Mouse (Mus musculus): ENCODE data around the gene Rasal2.
"Not testable (repeated sequence)": the region's sequence is repeated elsewhere in the genome, so short reads cannot be mapped to it uniquely, and the experiment has no call there.

Rasal2 gene

DNA sequence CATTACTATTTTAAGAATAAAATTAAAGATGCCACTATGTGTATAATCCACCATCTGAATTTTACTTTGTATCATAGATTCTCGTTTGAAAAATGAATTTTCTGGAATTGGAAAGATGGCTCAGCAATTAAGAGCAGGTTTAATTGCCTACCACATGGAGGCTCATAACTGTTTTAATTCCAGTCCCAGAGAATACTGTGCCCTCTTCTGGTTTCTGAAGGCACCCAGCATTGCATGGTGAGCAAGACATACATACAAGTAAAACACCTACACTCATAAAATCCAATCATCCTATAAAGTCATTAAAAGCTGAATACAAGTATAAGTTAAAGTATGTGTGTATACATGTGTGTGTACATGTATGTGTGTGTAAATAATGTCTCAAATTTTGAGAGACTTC, 165.6 kb downstream of the Rasal2 start:
- in situ Hi-C loops (cut with MboI), result no loop called here

DNA sequence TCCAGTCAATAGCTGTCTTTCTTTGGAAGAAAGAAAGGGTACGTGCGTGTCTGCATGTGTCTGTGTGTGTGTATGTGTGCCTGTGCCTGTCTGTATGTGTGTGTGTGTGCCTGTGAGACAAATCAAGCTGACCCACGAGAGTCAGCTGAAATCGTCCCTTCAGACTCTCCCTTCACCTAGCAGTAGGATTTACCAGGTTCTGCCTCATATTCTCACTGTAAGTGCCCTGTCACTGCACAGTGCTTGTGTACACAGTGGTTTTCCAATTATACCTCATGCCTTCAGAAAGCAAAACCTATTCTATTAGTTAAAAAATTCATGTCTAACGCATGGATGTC, 168.0 kb downstream of the Rasal2 start:
- in situ Hi-C loops (cut with MboI), result no loop called here

DNA sequence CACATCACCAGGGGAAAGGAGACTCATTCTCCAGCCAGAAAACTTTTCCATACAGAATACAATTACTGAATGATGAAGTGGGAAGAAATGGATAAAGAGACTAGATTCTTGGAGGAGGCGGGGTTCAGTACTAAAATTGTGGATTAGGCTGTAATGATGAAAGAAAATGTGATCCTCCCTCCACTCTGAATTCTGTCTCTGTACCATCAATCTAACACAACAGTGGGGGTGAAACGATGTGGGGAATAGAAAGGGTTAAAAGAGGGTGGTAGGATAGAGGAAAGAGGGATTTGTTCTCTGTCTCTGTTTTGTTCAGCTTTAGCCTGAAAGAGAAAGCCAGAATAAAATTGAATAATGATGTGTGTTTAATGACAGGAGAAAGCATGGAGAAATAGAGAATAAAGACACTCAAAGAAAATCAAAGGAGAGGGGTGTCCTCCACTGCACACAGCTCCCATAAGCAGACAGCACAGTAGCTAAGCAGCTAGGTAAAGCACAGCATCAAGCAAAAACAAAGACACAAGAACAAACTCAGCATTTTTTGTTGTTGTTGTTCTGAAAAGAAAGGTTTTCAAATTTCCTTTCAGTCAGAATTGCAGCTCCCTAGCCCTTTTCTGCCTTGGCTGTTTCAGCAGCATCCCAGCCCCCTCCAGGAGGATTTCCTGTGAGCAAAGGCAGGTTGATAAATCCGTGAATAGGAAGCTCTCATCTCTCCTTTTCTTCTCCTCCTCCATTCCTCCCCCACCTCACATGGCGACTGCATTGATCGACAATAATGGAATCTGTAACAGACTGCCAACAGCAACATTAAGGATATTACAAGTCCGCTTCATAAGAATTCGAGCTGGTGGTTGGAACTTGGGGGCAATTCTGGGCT, 168.6 kb downstream of the Rasal2 start:
- in situ Hi-C loops (cut with MboI), result no loop called here

DNA sequence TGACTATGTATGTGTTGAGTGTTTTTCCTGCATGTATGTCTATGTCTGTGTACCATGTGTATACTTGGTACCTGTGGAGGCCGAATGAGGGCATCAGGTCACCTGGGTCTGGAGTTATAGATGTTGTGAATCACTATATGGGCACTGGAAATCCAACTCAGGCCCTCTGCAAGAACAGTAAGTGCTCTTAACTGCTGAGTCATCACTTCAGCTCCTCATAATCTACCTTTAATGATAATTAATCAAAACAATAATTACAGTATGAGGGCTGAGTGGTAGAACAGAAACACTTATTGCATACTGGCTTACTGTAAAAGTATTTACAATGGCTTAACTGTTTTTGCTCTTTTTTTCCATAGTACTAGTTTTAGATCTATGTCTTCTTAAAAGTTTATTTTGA, 172.7 kb downstream of the Rasal2 start:
- in situ Hi-C loops (cut with MboI), result no loop called here

- in situ Hi-C loops (cut with MboI), result not testable (repeated sequence)
These were observed 175.6 kb downstream of the Rasal2 start for GRCm38 (mm10) chr1:157236650-157237344.

- in situ Hi-C loops (cut with MboI), result no loop called here
These were observed 178.9 kb downstream of the Rasal2 start for GRCm38 (mm10) chr1:157233451-157233850.

GRCm38 (mm10) chr1:157232372-157232771, 180.0 kb downstream of the Rasal2 start:
- in situ Hi-C loops (cut with MboI), result no loop called here

DNA sequence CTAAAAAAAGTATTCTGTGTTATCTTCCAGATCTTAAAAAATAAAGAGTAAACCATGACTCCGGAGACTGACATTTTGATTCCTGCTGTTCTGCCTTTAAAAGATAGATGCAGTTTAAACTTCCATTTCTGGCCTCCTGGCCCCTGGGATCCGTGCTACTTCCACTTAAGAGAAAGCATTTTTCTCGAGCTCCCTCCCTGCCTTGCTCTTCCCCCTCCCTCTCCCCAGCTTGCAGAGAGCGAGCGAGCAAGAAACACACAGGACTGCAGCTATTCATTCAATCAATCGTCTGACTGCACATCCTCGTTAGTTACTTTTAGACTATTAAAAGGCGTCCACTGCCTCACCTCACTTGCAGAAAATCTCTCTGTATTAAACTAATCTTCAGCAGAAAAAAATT, 181.4 kb downstream of the Rasal2 start:
- in situ Hi-C loops (cut with MboI), result no loop called here

- in situ Hi-C loops (cut with MboI), result no loop called here
These were observed 182.0 kb downstream of the Rasal2 start for GRCm38 (mm10) chr1:157230386-157230785.

- in situ Hi-C loops (cut with MboI), result no loop called here
These were observed 187.4 kb downstream of the Rasal2 start for GRCm38 (mm10) chr1:157225013-157225412.

- in situ Hi-C loops (cut with MboI), result no loop called here
These were observed 191.5 kb downstream of the Rasal2 start for GRCm38 (mm10) chr1:157220910-157221309.

GRCm38 (mm10) chr1:157220466-157220865, 191.9 kb downstream of the Rasal2 start:
- in situ Hi-C loops (cut with MboI), result no loop called here

- in situ Hi-C loops (cut with MboI), result no loop called here
These were observed 203.6 kb downstream of the Rasal2 start for GRCm38 (mm10) chr1:157208754-157209153.

GRCm38 (mm10) chr1:157205685-157206084, 206.7 kb downstream of the Rasal2 start:
- in situ Hi-C loops (cut with MboI), result no loop called here

GRCm38 (mm10) chr1:157183043-157183442, 229.4 kb downstream of the Rasal2 start:
- in situ Hi-C loops (cut with MboI), result no loop called here

- in situ Hi-C loops (cut with MboI), result no loop called here
These were observed 230.0 kb downstream of the Rasal2 start for GRCm38 (mm10) chr1:157182431-157182830.

- in situ Hi-C loops (cut with MboI), result no loop called here
These were observed 231.3 kb downstream of the Rasal2 start for GRCm38 (mm10) chr1:157181081-157181480.

DNA sequence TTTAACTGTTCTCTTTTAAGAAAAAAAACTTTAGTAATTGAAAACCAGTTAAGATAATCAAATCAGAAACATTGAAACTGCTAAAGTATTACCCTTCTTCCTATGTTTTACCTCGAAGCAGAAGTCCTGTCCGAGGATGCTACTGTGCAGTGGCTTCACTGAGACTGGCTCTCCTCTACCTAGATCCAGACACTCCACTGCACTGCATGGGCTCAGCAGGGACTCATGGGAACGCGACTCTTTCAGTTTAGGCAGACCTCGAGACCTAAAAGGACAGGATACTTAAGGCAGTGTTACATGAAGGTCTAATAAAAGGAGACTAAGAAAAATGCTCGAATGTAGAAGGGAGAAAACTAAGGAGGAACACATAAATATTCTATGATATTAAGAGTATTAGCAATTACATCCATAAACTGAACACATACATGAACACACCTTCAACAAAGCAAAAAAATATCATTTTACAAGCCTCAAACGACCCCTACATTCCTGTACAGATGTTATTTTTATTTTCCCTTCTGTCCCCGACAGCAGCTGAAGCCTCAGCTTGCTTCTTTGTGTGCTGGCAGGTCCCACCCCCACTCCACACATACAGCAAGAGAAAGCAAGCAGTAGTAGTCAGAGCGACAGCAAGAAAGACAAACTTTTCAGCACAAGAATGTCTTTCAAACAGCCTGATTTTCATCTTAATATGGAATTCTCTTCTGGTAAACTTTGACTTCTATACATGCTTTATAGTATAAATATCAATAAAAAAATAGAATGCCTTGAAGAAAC, 233.2 kb downstream of the Rasal2 start:
- in situ Hi-C loops (cut with MboI), result no loop called here

GRCm38 (mm10) chr1:157169292-157169691, 243.1 kb downstream of the Rasal2 start:
- in situ Hi-C loops (cut with MboI), result no loop called here

GRCm38 (mm10) chr1:157168891-157169290, 243.5 kb downstream of the Rasal2 start:
- in situ Hi-C loops (cut with MboI), result no loop called here

DNA sequence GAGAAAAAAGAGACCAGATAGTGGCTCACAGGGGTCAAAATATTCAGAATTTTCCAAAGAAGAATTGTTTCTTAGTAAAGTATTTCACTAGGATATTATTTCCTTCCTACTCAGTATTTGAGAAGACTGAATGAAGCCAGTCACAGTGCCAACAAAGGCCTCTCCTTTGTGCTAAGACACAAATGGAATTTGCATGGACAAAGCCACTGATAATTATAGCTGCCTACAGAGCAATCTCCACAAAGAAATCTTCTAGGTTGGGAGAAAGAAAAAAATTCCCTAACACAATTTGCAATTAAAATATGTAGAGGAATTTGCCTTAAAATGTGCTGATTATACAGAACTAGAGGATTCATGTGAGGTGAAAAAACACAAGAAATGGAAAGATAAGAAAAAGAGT, 258.6 kb downstream of the Rasal2 start:
- in situ Hi-C loops (cut with MboI), result no loop called here

DNA sequence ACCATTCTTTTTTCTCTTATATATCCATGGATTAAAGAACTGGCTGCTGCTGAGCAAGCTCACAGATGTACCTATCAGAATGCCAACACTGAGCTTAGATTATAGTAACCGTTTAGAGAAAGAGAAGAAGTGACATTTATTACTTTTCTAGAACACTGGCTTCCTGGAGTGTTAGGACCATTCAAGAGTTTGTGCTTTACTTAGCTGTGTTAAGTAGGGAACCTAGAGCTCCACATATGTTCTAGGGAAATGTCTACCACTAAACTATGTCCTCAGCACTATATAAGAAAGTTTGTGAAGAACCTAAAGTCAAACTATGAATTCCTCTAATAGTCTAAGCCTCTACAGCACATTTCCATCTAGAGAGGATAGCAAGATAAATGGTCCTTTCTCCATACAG, 262.3 kb downstream of the Rasal2 start:
- in situ Hi-C loops (cut with MboI), result no loop called here

GRCm38 (mm10) chr1:157144621-157145020, 267.8 kb downstream of the Rasal2 start:
- in situ Hi-C loops (cut with MboI), result no loop called here

Measured in mature B cell (primary cell).